In the genomic region with DNA sequence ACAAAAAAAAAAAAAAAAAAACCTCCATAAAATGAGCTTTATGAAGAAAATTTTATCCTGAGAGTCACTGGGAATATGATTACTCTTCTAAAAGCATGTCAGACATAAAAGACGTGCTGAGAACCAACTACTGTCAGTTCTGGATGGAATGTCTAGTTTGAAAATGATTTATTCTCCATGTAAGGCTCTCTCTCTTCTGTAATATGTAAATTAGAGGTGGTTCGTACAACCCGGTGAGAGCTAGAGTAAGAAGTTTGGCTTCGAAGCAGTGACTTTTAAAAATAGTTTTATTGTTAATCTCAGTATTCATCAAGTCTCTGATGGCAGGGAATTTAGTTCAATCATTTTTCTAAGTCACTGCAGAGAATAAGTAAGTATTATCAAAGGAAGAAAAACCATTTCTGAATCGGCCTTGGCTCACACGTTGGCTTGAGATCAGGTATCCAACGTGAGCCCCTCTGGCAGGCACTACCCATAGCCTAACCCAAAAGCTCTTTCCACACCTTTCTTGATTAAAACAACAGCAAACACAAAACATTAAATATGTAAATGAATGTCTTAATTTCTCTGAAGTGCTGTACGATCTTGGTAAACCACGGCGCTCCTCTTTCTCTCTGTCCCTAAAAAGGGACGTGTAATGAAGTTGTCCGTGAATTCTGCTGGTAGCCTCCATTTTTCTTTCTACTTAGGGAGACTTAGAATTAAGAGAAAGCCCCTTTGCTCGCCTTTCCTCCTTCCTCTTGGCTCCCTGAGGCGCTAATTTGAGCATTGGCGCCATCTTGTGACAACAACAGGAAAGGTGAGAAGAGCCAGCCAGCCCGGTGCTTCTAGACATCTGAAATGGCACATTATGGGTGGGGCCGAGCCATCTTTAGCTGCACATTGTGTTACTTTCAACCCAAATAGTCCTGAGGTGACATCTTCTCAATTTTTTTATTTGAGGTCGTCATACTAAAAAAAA, we compare ENCODE assay signal across 9 mouse cellular contexts. TPM values are rescaled to one million over a fixed set of nuclear protein-coding genes. Genes with fewer than 3 reads are reported as not detected.
DNase-seq lines count a peak whose midpoint lies in the region; ATAC-seq lines count a peak whose summit lies in the region.
"Had no signal": no experiment of that assay in that cellular context is flagged by ENCODE, and none has a peak within 500 bp of the region (broad histone marks: within the 10 kb centered on the region; RNA-seq: fewer than 3 reads in every experiment).

No protein-coding gene starts in this region.

- H3K36me3 ChIP-seq in forebrain, embryonic 11.5 days (ENCODE audit: control insufficient read depth, insufficient read depth, low read length) = no peaks in the 10 kb centered on the region
- H3K36me3 ChIP-seq in heart, embryonic 16.5 days (ENCODE audit: control insufficient read depth, insufficient read depth) = no peaks in the 10 kb centered on the region
- H3K36me3 ChIP-seq in liver, embryonic 13.5 days = no peaks in the 10 kb centered on the region
- no peaks in the 10 kb centered on the region for H3K36me3 ChIP-seq in stomach, embryonic 15.5 days

- peak; percentile 93 for ATAC-seq in CD4-positive, CD25-positive, alpha-beta regulatory T cell, adult 4 months
- ATAC-seq in forebrain, embryonic 11.5 days (replicated peaks; ENCODE audit: low FRiP score) = peak; percentile 71; the same call in 1 of the 2 replicates
- no peak for ATAC-seq in heart, embryonic 16.5 days (replicated peaks; ENCODE audit: extremely low read depth, insufficient read depth, low FRiP score)
- ATAC-seq in liver, embryonic 13.5 days (ENCODE audit: low read depth) = no peak
- peak; percentile 53; the same call in 1 of the 2 replicates for ATAC-seq in stomach, embryonic 15.5 days (ENCODE audit: insufficient read depth, low FRiP score, low read depth)

- peak overlapping the region; percentile 27; the same call in 1 of the 2 replicates for H3K9ac ChIP-seq in forebrain, embryonic 11.5 days (ENCODE audit: low read length)
- H3K9ac ChIP-seq in heart, embryonic 16.5 days (ENCODE audit: low read length) = peak overlapping the region; percentile 65
- no peak overlapping the region for H3K9ac ChIP-seq in liver, embryonic 13.5 days
- H3K9ac ChIP-seq in stomach, embryonic 15.5 days = no peak overlapping the region

- H3K4me1 ChIP-seq in forebrain, embryonic 11.5 days (replicated peaks; ENCODE audit: control insufficient read depth, insufficient read depth, low read length) = no peaks in the 10 kb centered on the region
- peaks cover 10% of the 10 kb centered on the region for H3K4me1 ChIP-seq in heart, embryonic 16.5 days (ENCODE audit: control insufficient read depth, insufficient read depth, low read length)
- H3K4me1 ChIP-seq in liver, embryonic 13.5 days (replicated peaks) = no peaks in the 10 kb centered on the region; the same call in 1 of the 2 replicates
- no peaks in the 10 kb centered on the region for H3K4me1 ChIP-seq in stomach, embryonic 15.5 days

- H3K9me3 ChIP-seq in forebrain, embryonic 11.5 days (ENCODE audit: control insufficient read depth, low read length) = no peaks in the 10 kb centered on the region
- H3K9me3 ChIP-seq in heart, embryonic 16.5 days (replicated peaks; ENCODE audit: control insufficient read depth, low read length) = no peaks in the 10 kb centered on the region
- no peaks in the 10 kb centered on the region for H3K9me3 ChIP-seq in liver, embryonic 13.5 days (replicated peaks)
- no peaks in the 10 kb centered on the region for H3K9me3 ChIP-seq in stomach, embryonic 15.5 days

- no peak overlapping the region for H3K27ac ChIP-seq in forebrain, embryonic 11.5 days (ENCODE audit: low read depth, low read length)
- H3K27ac ChIP-seq in heart, embryonic 16.5 days (ENCODE audit: low read length) = no peak overlapping the region
- no peak overlapping the region for H3K27ac ChIP-seq in liver, embryonic 13.5 days
- H3K27ac ChIP-seq in stomach, embryonic 15.5 days = no peak overlapping the region

- no peaks in the 10 kb centered on the region for H3K27me3 ChIP-seq in forebrain, embryonic 11.5 days (ENCODE audit: control insufficient read depth, insufficient read depth, low read length)
- no peaks in the 10 kb centered on the region for H3K27me3 ChIP-seq in heart, embryonic 16.5 days (ENCODE audit: control insufficient read depth, insufficient read depth, low read length)
- peaks cover 8% of the 10 kb centered on the region; the same call in 1 of the 2 replicates for H3K27me3 ChIP-seq in liver, embryonic 13.5 days
- H3K27me3 ChIP-seq in stomach, embryonic 15.5 days (replicated peaks) = 0 out of 2 replicates have a peak, but pooled peaks cover 4% of the 10 kb centered on the region

- no peak overlapping the region for H3K4me2 ChIP-seq in forebrain, embryonic 11.5 days (ENCODE audit: low read depth, low read length, severe bottlenecking)
- H3K4me2 ChIP-seq in heart, embryonic 16.5 days (ENCODE audit: low read depth, low read length) = peak overlapping the region; percentile 58
- peak overlapping the region; percentile 47 for H3K4me2 ChIP-seq in liver, embryonic 13.5 days
- peak overlapping the region; percentile 48 for H3K4me2 ChIP-seq in stomach, embryonic 15.5 days

- peak; percentile 81 for DNase-seq in brain, embryonic 18.5 days (ENCODE audit: low read depth, low spot score)
- peak; percentile 85 for DNase-seq in forebrain, embryonic 11.5 days (ENCODE audit: low spot score)
- peak; percentile 70 to 79 for DNase-seq in kidney, postnatal 25 days
- peak; percentile 33 for DNase-seq in liver, embryonic 13.5 days
- DNase-seq in neural tube, embryonic 10.5 days (ENCODE audit: extremely low spot score, low spot score) = peak; percentile 65

- WGBS in forebrain, embryonic 11.5 days = 25% methylated on average over 18 of the region's 18 CpGs
- 20% methylated on average over 18 of the region's 18 CpGs for WGBS in heart, embryonic 16.5 days
- WGBS in liver, embryonic 13.5 days (ENCODE audit: insufficient replicate concordance) = 19% methylated on average over 18 of the region's 18 CpGs
- 17% methylated on average over 18 of the region's 18 CpGs for WGBS in stomach, embryonic 15.5 days

- no peak overlapping the region for H3K4me3 ChIP-seq in forebrain, embryonic 11.5 days (ENCODE audit: low read depth, low read length)
- peak overlapping the region; percentile 27 for H3K4me3 ChIP-seq in heart, embryonic 16.5 days (ENCODE audit: low read length)
- H3K4me3 ChIP-seq in liver, embryonic 13.5 days (replicated peaks) = no peak overlapping the region
- no peak overlapping the region for H3K4me3 ChIP-seq in stomach, embryonic 15.5 days (replicated peaks)

RNA-seq across cellular contexts. Expression of a gene that starts 44.1 kb away (rescaled TPM):
- 10 to 100 TPM; 57.4 to 59.2 TPM for polyA plus RNA-seq in CD4-positive, CD25-positive, alpha-beta regulatory T cell, adult 4 months (2017; shearing (Covaris generic))
- polyA plus RNA-seq in forebrain, embryonic 11.5 days (2014; fragmentation: Nextera tagmentation; extraction: Ambion mirVana) = 18.5 and 19.3 TPM in 2 replicates
- polyA plus RNA-seq in heart, embryonic 16.5 days (2015; fragmentation: Nextera tagmentation; extraction: Ambion mirVana) = 32.1 and 33.2 TPM in 2 replicates
- 24.2 and 27.9 TPM in 2 replicates for polyA plus RNA-seq in liver, embryonic 13.5 days (2015; fragmentation: Nextera tagmentation; extraction: Ambion mirVana)
- polyA plus RNA-seq in stomach, embryonic 15.5 days (2015; fragmentation: Nextera tagmentation; extraction: Ambion mirVana) = 36.0 and 38.9 TPM in 2 replicates

RNA-seq across cellular contexts. Expression of a gene that starts 44.4 kb away (rescaled TPM):
- polyA plus RNA-seq in CD4-positive, CD25-positive, alpha-beta regulatory T cell, adult 4 months (2017; shearing (Covaris generic)) = not detected
- not detected in 2 replicates for polyA plus RNA-seq in forebrain, embryonic 11.5 days (2014; fragmentation: Nextera tagmentation; extraction: Ambion mirVana)
- polyA plus RNA-seq in heart, embryonic 16.5 days (2015; fragmentation: Nextera tagmentation; extraction: Ambion mirVana) = not detected in 2 replicates
- polyA plus RNA-seq in liver, embryonic 13.5 days (2015; fragmentation: Nextera tagmentation; extraction: Ambion mirVana) = not detected in 2 replicates
- not detected in 2 replicates for polyA plus RNA-seq in stomach, embryonic 15.5 days (2015; fragmentation: Nextera tagmentation; extraction: Ambion mirVana)
- polyA plus RNA-seq: gonadal fat pad, adult 2 months had no signal

Comparison
In these comparisons a context has a peak if more than half of its experiments do, and no peak if none do; other contexts are left out.
1. ATAC-seq: peak in CD4-positive, CD25-positive, alpha-beta regulatory T cell, adult 4 months (single experiment), forebrain, embryonic 11.5 days (single experiment) and stomach, embryonic 15.5 days (single experiment); none in heart, embryonic 16.5 days (single experiment) and liver, embryonic 13.5 days (single experiment).
2. DNase-seq: peak in every context shown above with its lines; median percentile 85 in forebrain, embryonic 11.5 days; 81 in brain, embryonic 18.5 days; 74 in kidney, postnatal 25 days; 65 in neural tube, embryonic 10.5 days; 33 in liver, embryonic 13.5 days.
3. H3K9ac ChIP-seq: peak in forebrain, embryonic 11.5 days (single experiment) and heart, embryonic 16.5 days (single experiment); none in liver, embryonic 13.5 days (single experiment) and stomach, embryonic 15.5 days (single experiment).